Mouse (Mus musculus): Measurements from ENCODE around the gene Lrig2.

The Lrig2 gene

GRCm38 (mm10) chr3:104521341-104521924, 9.7 kb upstream of the Lrig2 start:
- TF ChIP-seq GATA4 (IDR thresholded peaks at IDR 0.05; ENCODE audit: insufficient replicate concordance, low read length), result no peak

- TF ChIP-seq GATA4 (IDR thresholded peaks at IDR 0.05; ENCODE audit: insufficient replicate concordance, low read length), result no peak
Measured at GRCm38 (mm10) chr3:104520471-104520870, 8.8 kb upstream of the Lrig2 start.

GRCm38 (mm10) chr3:104518931-104519330, 7.2 kb upstream of the Lrig2 start:
- TF ChIP-seq GATA4 (IDR thresholded peaks at IDR 0.05; ENCODE audit: insufficient replicate concordance, low read length), result no peak

- TF ChIP-seq GATA4 (IDR thresholded peaks at IDR 0.05; ENCODE audit: insufficient replicate concordance, low read length), result no peak
Measured at GRCm38 (mm10) chr3:104518411-104518810, 6.7 kb upstream of the Lrig2 start.

- TF ChIP-seq GATA4 (IDR thresholded peaks at IDR 0.05; ENCODE audit: insufficient replicate concordance, low read length), result no peak
Measured at GRCm38 (mm10) chr3:104517161-104517560, 5.4 kb upstream of the Lrig2 start.

- TF ChIP-seq GATA4 (IDR thresholded peaks at IDR 0.05; ENCODE audit: insufficient replicate concordance, low read length), result no peak
Measured at GRCm38 (mm10) chr3:104514510-104514909, 2.8 kb upstream of the Lrig2 start.

GRCm38 (mm10) chr3:104512424-104512748, 668 bp upstream of the Lrig2 start:
- TF ChIP-seq GATA4 (IDR thresholded peaks at IDR 0.05; ENCODE audit: insufficient replicate concordance, low read length), result no peak

GRCm38 (mm10) chr3:104510771-104511429, 818 bp downstream of the Lrig2 start:
- TF ChIP-seq GATA4 (IDR thresholded peaks at IDR 0.05; ENCODE audit: insufficient replicate concordance, low read length), result no peak

GRCm38 (mm10) chr3:104501648-104502047, 10.1 kb downstream of the Lrig2 start:
- no peak for TF ChIP-seq GATA4 (IDR thresholded peaks at IDR 0.05; ENCODE audit: insufficient replicate concordance, low read length)

GRCm38 (mm10) chr3:104500881-104501280, 10.8 kb downstream of the Lrig2 start:
- no peak for TF ChIP-seq GATA4 (IDR thresholded peaks at IDR 0.05; ENCODE audit: insufficient replicate concordance, low read length)

- TF ChIP-seq GATA4 (IDR thresholded peaks at IDR 0.05; ENCODE audit: insufficient replicate concordance, low read length), result no peak
Measured at GRCm38 (mm10) chr3:104496176-104496575, 15.5 kb downstream of the Lrig2 start.

- TF ChIP-seq GATA4 (IDR thresholded peaks at IDR 0.05; ENCODE audit: insufficient replicate concordance, low read length), result no peak
Measured at GRCm38 (mm10) chr3:104480946-104481719, 30.6 kb downstream of the Lrig2 start.

GRCm38 (mm10) chr3:104478056-104478455, 33.7 kb downstream of the Lrig2 start:
- no peak for TF ChIP-seq GATA4 (IDR thresholded peaks at IDR 0.05; ENCODE audit: insufficient replicate concordance, low read length)

- no peak for TF ChIP-seq GATA4 (IDR thresholded peaks at IDR 0.05; ENCODE audit: insufficient replicate concordance, low read length)
Measured at GRCm38 (mm10) chr3:104469421-104469820, 42.3 kb downstream of the Lrig2 start.

GRCm38 (mm10) chr3:104461226-104461625, 50.5 kb downstream of the Lrig2 start:
- no peak for TF ChIP-seq GATA4 (IDR thresholded peaks at IDR 0.05; ENCODE audit: insufficient replicate concordance, low read length)

- no peak for TF ChIP-seq GATA4 (IDR thresholded peaks at IDR 0.05; ENCODE audit: insufficient replicate concordance, low read length)
Measured at GRCm38 (mm10) chr3:104458588-104458987, 53.1 kb downstream of the Lrig2 start.
